Mouse (Mus musculus): ENCODE measurements at regions not wholly inside any gene's neighbourhood (a gene's known extent, or its start where the extent isn't known, plus 50 kb on each side); places are given as distances from the start of the nearest gene placed in this dataset.

- ATAC-seq (ENCODE audit: low read depth), result no peak
These were observed 187.8 kb downstream of the Wdr20rt start for GRCm38 (mm10) chr12:65413034-65413700.

GRCm38 (mm10) chr12:65414393-65414792, 189.1 kb downstream of the Wdr20rt start:
- ATAC-seq (ENCODE audit: low read depth), result no peak
- Histone ChIP-seq H3K4me3 (ENCODE audit: low read length) (no peak overlapping the region), H3K4me2 (ENCODE audit: low read depth, low read length) (no peak overlapping the region), H3K36me3 (ENCODE audit: control insufficient read depth, insufficient read depth, low read length) (no peaks in the 10 kb centered on the region), H3K27ac (ENCODE audit: low read length) (no peak overlapping the region), H3K9ac (ENCODE audit: low read length) (no peak overlapping the region), H3K4me1 (replicated peaks; ENCODE audit: control insufficient read depth, insufficient read depth, low read length) (no peaks in the 10 kb centered on the region), H3K9me3 (ENCODE audit: control insufficient read depth, low read length) (no peaks in the 10 kb centered on the region), H3K27me3 (ENCODE audit: control insufficient read depth, insufficient read depth, low read depth, low read length) (no peaks in the 10 kb centered on the region)
- 57% methylated on average over 4 of the region's 4 CpGs for WGBS

More at GRCm38 (mm10) chr12:65413034-65413700, 187.8 kb downstream of the Wdr20rt start:
- 55% methylated on average over 9 of the region's 9 CpGs for WGBS
- Histone ChIP-seq H3K9me3 (ENCODE audit: control insufficient read depth, low read length) (no peaks in the 10 kb centered on the region), H3K27me3 (ENCODE audit: control insufficient read depth, insufficient read depth, low read depth, low read length) (no peaks in the 10 kb centered on the region), H3K4me1 (replicated peaks; ENCODE audit: control insufficient read depth, insufficient read depth, low read length) (no peaks in the 10 kb centered on the region), H3K4me2 (ENCODE audit: low read depth, low read length) (no peak overlapping the region), H3K4me3 (ENCODE audit: low read length) (no peak overlapping the region), H3K27ac (ENCODE audit: low read length) (no peak overlapping the region), H3K9ac (ENCODE audit: low read length) (no peak overlapping the region), H3K36me3 (ENCODE audit: control insufficient read depth, insufficient read depth, low read length) (no peaks in the 10 kb centered on the region)

GRCm38 (mm10) chr12:65416909-65417308, 191.6 kb downstream of the Wdr20rt start:
- no peaks in the 10 kb centered on the region for H3K27me3 ChIP-seq (ENCODE audit: control insufficient read depth, insufficient read depth, low read depth, low read length)
- H3K36me3 ChIP-seq (ENCODE audit: control insufficient read depth, insufficient read depth, low read length), result no peaks in the 10 kb centered on the region
- no peak overlapping the region for H3K9ac ChIP-seq (ENCODE audit: low read length)
- H3K4me2 ChIP-seq (ENCODE audit: low read depth, low read length), result no peak overlapping the region
- ATAC-seq (ENCODE audit: low read depth), result no peak
- H3K4me1 ChIP-seq (replicated peaks; ENCODE audit: control insufficient read depth, insufficient read depth, low read length), result no peaks in the 10 kb centered on the region
- H3K4me3 ChIP-seq (ENCODE audit: low read length), result no peak overlapping the region
- no peak overlapping the region for H3K27ac ChIP-seq (ENCODE audit: low read length)
- no peaks in the 10 kb centered on the region for H3K9me3 ChIP-seq (ENCODE audit: control insufficient read depth, low read length)
- 49% methylated on average over 5 of the region's 5 CpGs for WGBS

GRCm38 (mm10) chr12:65420127-65420526, 194.8 kb downstream of the Wdr20rt start:
- no peaks in the 10 kb centered on the region for H3K4me1 ChIP-seq (replicated peaks; ENCODE audit: control insufficient read depth, insufficient read depth, low read length)
- 53% methylated on average over 7 of the region's 7 CpGs for WGBS
- H3K4me3 ChIP-seq (ENCODE audit: low read length), result no peak overlapping the region
- H3K36me3 ChIP-seq (ENCODE audit: control insufficient read depth, insufficient read depth, low read length), result no peaks in the 10 kb centered on the region
- H3K4me2 ChIP-seq (ENCODE audit: low read depth, low read length), result no peak overlapping the region
- H3K27ac ChIP-seq (ENCODE audit: low read length), result no peak overlapping the region
- no peaks in the 10 kb centered on the region for H3K9me3 ChIP-seq (ENCODE audit: control insufficient read depth, low read length)
- no peak overlapping the region for H3K9ac ChIP-seq (ENCODE audit: low read length)
- H3K27me3 ChIP-seq (ENCODE audit: control insufficient read depth, insufficient read depth, low read depth, low read length), result no peaks in the 10 kb centered on the region
- ATAC-seq (ENCODE audit: low read depth), result no peak

GRCm38 (mm10) chr12:65424506-65424905, 199.2 kb downstream of the Wdr20rt start:
- Histone ChIP-seq H3K27ac (ENCODE audit: low read length) (no peak overlapping the region), H3K4me3 (ENCODE audit: low read length) (no peak overlapping the region), H3K27me3 (ENCODE audit: control insufficient read depth, insufficient read depth, low read depth, low read length) (no peaks in the 10 kb centered on the region), H3K4me1 (replicated peaks; ENCODE audit: control insufficient read depth, insufficient read depth, low read length) (no peaks in the 10 kb centered on the region), H3K9ac (ENCODE audit: low read length) (no peak overlapping the region), H3K9me3 (ENCODE audit: control insufficient read depth, low read length) (no peaks in the 10 kb centered on the region), H3K36me3 (ENCODE audit: control insufficient read depth, insufficient read depth, low read length) (no peaks in the 10 kb centered on the region), H3K4me2 (ENCODE audit: low read depth, low read length) (no peak overlapping the region)
- no peak for ATAC-seq (ENCODE audit: low read depth)
- WGBS, result 86% methylated on average over 2 of the region's 2 CpGs

GRCm38 (mm10) chr12:65425440-65425839, 200.1 kb downstream of the Wdr20rt start:
- no peaks in the 10 kb centered on the region for H3K36me3 ChIP-seq (ENCODE audit: control insufficient read depth, insufficient read depth, low read length)
- H3K4me1 ChIP-seq (replicated peaks; ENCODE audit: control insufficient read depth, insufficient read depth, low read length), result no peaks in the 10 kb centered on the region
- no peak overlapping the region for H3K4me3 ChIP-seq (ENCODE audit: low read length)
- ATAC-seq (ENCODE audit: low read depth), result no peak
- no peak overlapping the region for H3K27ac ChIP-seq (ENCODE audit: low read length)
- WGBS, result 96% methylated on average over 2 of the region's 2 CpGs
- H3K27me3 ChIP-seq (ENCODE audit: control insufficient read depth, insufficient read depth, low read depth, low read length), result no peaks in the 10 kb centered on the region
- no peaks in the 10 kb centered on the region for H3K9me3 ChIP-seq (ENCODE audit: control insufficient read depth, low read length)
- H3K9ac ChIP-seq (ENCODE audit: low read length), result no peak overlapping the region
- H3K4me2 ChIP-seq (ENCODE audit: low read depth, low read length), result no peak overlapping the region

GRCm38 (mm10) chr12:65426884-65427283, 201.6 kb downstream of the Wdr20rt start:
- 77% methylated on average over 11 of the region's 11 CpGs for WGBS
- H3K4me1 ChIP-seq (replicated peaks; ENCODE audit: control insufficient read depth, insufficient read depth, low read length), result no peaks in the 10 kb centered on the region
- no peaks in the 10 kb centered on the region for H3K27me3 ChIP-seq (ENCODE audit: control insufficient read depth, insufficient read depth, low read depth, low read length)
- H3K27ac ChIP-seq (ENCODE audit: low read length), result no peak overlapping the region
- H3K4me3 ChIP-seq (ENCODE audit: low read length), result no peak overlapping the region
- H3K36me3 ChIP-seq (ENCODE audit: control insufficient read depth, insufficient read depth, low read length), result no peaks in the 10 kb centered on the region
- no peak overlapping the region for H3K4me2 ChIP-seq (ENCODE audit: low read depth, low read length)
- no peaks in the 10 kb centered on the region for H3K9me3 ChIP-seq (ENCODE audit: control insufficient read depth, low read length)
- no peak for ATAC-seq (ENCODE audit: low read depth)
- no peak overlapping the region for H3K9ac ChIP-seq (ENCODE audit: low read length)

GRCm38 (mm10) chr12:65428214-65428981, 203.1 kb downstream of the Wdr20rt start:
- no peak overlapping the region for H3K4me2 ChIP-seq (ENCODE audit: low read depth, low read length)
- no peak for ATAC-seq (ENCODE audit: low read depth)
- WGBS, result 54% methylated on average over 23 of the region's 23 CpGs
- no peak overlapping the region for H3K4me3 ChIP-seq (ENCODE audit: low read length)
- no peaks in the 10 kb centered on the region for H3K27me3 ChIP-seq (ENCODE audit: control insufficient read depth, insufficient read depth, low read depth, low read length)
- no peak overlapping the region for H3K9ac ChIP-seq (ENCODE audit: low read length)
- no peaks in the 10 kb centered on the region for H3K9me3 ChIP-seq (ENCODE audit: control insufficient read depth, low read length)
- no peak overlapping the region for H3K27ac ChIP-seq (ENCODE audit: low read length)
- no peaks in the 10 kb centered on the region for H3K36me3 ChIP-seq (ENCODE audit: control insufficient read depth, insufficient read depth, low read length)
- H3K4me1 ChIP-seq (replicated peaks; ENCODE audit: control insufficient read depth, insufficient read depth, low read length), result no peaks in the 10 kb centered on the region

- Histone ChIP-seq H3K36me3 (ENCODE audit: control insufficient read depth, insufficient read depth, low read length) (no peaks in the 10 kb centered on the region), H3K9ac (ENCODE audit: low read length) (no peak overlapping the region), H3K27me3 (ENCODE audit: control insufficient read depth, insufficient read depth, low read depth, low read length) (no peaks in the 10 kb centered on the region), H3K4me1 (replicated peaks; ENCODE audit: control insufficient read depth, insufficient read depth, low read length) (no peaks in the 10 kb centered on the region), H3K27ac (ENCODE audit: low read length) (no peak overlapping the region), H3K9me3 (ENCODE audit: control insufficient read depth, low read length) (no peaks in the 10 kb centered on the region), H3K4me3 (ENCODE audit: low read length) (no peak overlapping the region), H3K4me2 (ENCODE audit: low read depth, low read length) (no peak overlapping the region)
- no peak for ATAC-seq (ENCODE audit: low read depth)
- 71% methylated on average over 4 of the region's 4 CpGs for WGBS
These were observed 225.5 kb downstream of the Wdr20rt start for GRCm38 (mm10) chr12:65450845-65451244.

All from lung, embryonic 16.5 days (tissue).